In genomic region chr5:5419253-5419652, GRCm38 (mm10) we compare ENCODE assay signal across 18 mouse cellular contexts. TPM values are rescaled to one million over a fixed set of nuclear protein-coding genes. Genes with fewer than 3 reads are reported as not detected.
DNase-seq lines count a peak whose midpoint lies in the region; ATAC-seq and TF ChIP-seq lines count a peak whose summit lies in the region.
"Had no signal": no experiment of that assay in that cellular context is flagged by ENCODE, and none has a peak within 500 bp of the region (broad histone marks: within the 10 kb centered on the region; RNA-seq: fewer than 3 reads in every experiment).

No protein-coding gene starts in this region.

- TF ChIP-seq POLR2A in spleen, adult 2 months (IDR thresholded peaks at IDR 0.05; ENCODE audit: low read depth, low read length), result no peak
- no peak for TF ChIP-seq POLR2A in embryonic fibroblast, embryonic 13.5 days (IDR thresholded peaks at IDR 0.05; ENCODE audit: low read depth, low read length)

- H3K4me3 ChIP-seq in gastrocnemius, adult 2 months, result no peak overlapping the region; the same call in 1 of the 2 replicates
- no peak overlapping the region; the same call in 1 of the 2 replicates for H3K4me3 ChIP-seq in spleen, adult 2 months (ENCODE audit: extremely low read depth, insufficient read depth, insufficient read length)
- H3K4me3 ChIP-seq in embryonic fibroblast, embryonic 13.5 days (ENCODE audit: insufficient read depth, low read length), result no peak overlapping the region
- H3K4me3 ChIP-seq in hindbrain, embryonic 14.5 days (replicated peaks; ENCODE audit: low read length), result no peak overlapping the region
- H3K4me3 ChIP-seq: hindbrain, embryonic 12.5 days; neural tube, embryonic 12.5 days had no signal

- intact Hi-C loops in gastrocnemius, adult 2 months (cut with DNase I), result no loop called here

- no peaks in the 10 kb centered on the region for H3K9me3 ChIP-seq in hindbrain, embryonic 14.5 days (ENCODE audit: control insufficient read depth, low read length)
- H3K9me3 ChIP-seq: hindbrain, embryonic 12.5 days; neural tube, embryonic 12.5 days had no signal

- 70% methylated on average over 1 of the region's 1 CpGs for WGBS in spleen, adult 2 months
- 92% methylated on average over 1 of the region's 1 CpGs for whole genome bisulfite sequencing in hindbrain, embryonic 14.5 days

- H3K27me3 ChIP-seq in spleen, adult 2 months (ENCODE audit: control insufficient read depth, insufficient read depth, low read length), result no peaks in the 10 kb centered on the region; the same call in 1 of the 2 replicates
- H3K27me3 ChIP-seq in splenic B cell, adult 2 months (ENCODE audit: control insufficient read depth, insufficient read depth, low read length, poor library complexity, severe bottlenecking), result no peaks in the 10 kb centered on the region
- no peaks in the 10 kb centered on the region for H3K27me3 ChIP-seq in hindbrain, embryonic 14.5 days (ENCODE audit: control insufficient read depth, insufficient read depth, low read length)
- H3K27me3 ChIP-seq: hindbrain, embryonic 12.5 days; neural tube, embryonic 12.5 days had no signal

- ATAC-seq in hindbrain, embryonic 14.5 days (ENCODE audit: low FRiP score), result no peak

- no peak for DNase-seq in gastrocnemius, adult 2 months
- DNase-seq in gastrocnemius, postnatal 25 days, result no peak
- DNase-seq in spleen, adult 2 months (ENCODE audit: low read depth in 1 of 2, low spot score in 2 of 2), result no peak
- no peak for DNase-seq in spleen, postnatal 14 days (ENCODE audit: low spot score in 2 of 2)
- DNase-seq in splenic B cell, adult 2 months (ENCODE audit: low read depth, low spot score), result peak; percentile 10
- no peak for DNase-seq in thymus, postnatal 36 days
- DNase-seq in hindbrain, embryonic 14.5 days (ENCODE audit: low spot score), result no peak
- DNase-seq: adrenal gland, adult 2 months; kidney, adult 18-20 months; midbrain, embryonic 14.5 days; right cerebral cortex, adult 18-20 months; thymus, postnatal 25 days had no signal

- TF ChIP-seq CTCF in gastrocnemius, adult 2 months (IDR thresholded peaks at IDR 0.05), result no peak
- TF ChIP-seq CTCF in spleen, adult 2 months (IDR thresholded peaks at IDR 0.05; ENCODE audit: extremely low read depth, insufficient read depth, insufficient read length, insufficient replicate concordance), result no peak
- no peak for TF ChIP-seq CTCF in embryonic fibroblast, embryonic 13.5 days (IDR thresholded peaks at IDR 0.05; ENCODE audit: borderline replicate concordance, insufficient read depth, low read length)

- H3K4me1 ChIP-seq in spleen, adult 2 months (ENCODE audit: control insufficient read depth, insufficient read depth, insufficient read length), result peaks cover 2% of the 10 kb centered on the region; the same call in 1 of the 2 replicates
- H3K4me1 ChIP-seq in embryonic fibroblast, embryonic 13.5 days (ENCODE audit: control insufficient read depth, insufficient read depth, low read length), result peaks cover 7% of the 10 kb centered on the region
- H3K4me1 ChIP-seq in hindbrain, embryonic 14.5 days (replicated peaks; ENCODE audit: control insufficient read depth, insufficient read depth, low read length), result no peaks in the 10 kb centered on the region
- H3K4me1 ChIP-seq: hindbrain, embryonic 12.5 days; neural tube, embryonic 12.5 days had no signal

- no peaks in the 10 kb centered on the region for H3K36me3 ChIP-seq in spleen, adult 2 months (ENCODE audit: control insufficient read depth, insufficient read depth, low read length)
- no peaks in the 10 kb centered on the region for H3K36me3 ChIP-seq in splenic B cell, adult 2 months (ENCODE audit: control insufficient read depth, insufficient read depth, low read length, poor library complexity, severe bottlenecking)
- no peaks in the 10 kb centered on the region for H3K36me3 ChIP-seq in hindbrain, embryonic 14.5 days (replicated peaks; ENCODE audit: control insufficient read depth, insufficient read depth)
- H3K36me3 ChIP-seq: hindbrain, embryonic 12.5 days; neural tube, embryonic 12.5 days had no signal

- no peak overlapping the region for H3K9ac ChIP-seq in hindbrain, embryonic 14.5 days
- H3K9ac ChIP-seq: hindbrain, embryonic 12.5 days; neural tube, embryonic 12.5 days had no signal

- no peak overlapping the region for H3K4me2 ChIP-seq in hindbrain, embryonic 14.5 days (replicated peaks)
- H3K4me2 ChIP-seq: hindbrain, embryonic 12.5 days; neural tube, embryonic 12.5 days had no signal

- 0 out of 2 replicates have a peak overlapping the region, but pooled peaks have one; percentile 40 for H3K27ac ChIP-seq in gastrocnemius, adult 2 months
- H3K27ac ChIP-seq in spleen, adult 2 months (ENCODE audit: insufficient read depth, low read length), result peak overlapping the region; percentile 94; the same call in 1 of the 2 replicates
- H3K27ac ChIP-seq in embryonic fibroblast, embryonic 13.5 days (ENCODE audit: insufficient read depth, low read length), result peak overlapping the region; percentile 84
- no peak overlapping the region for H3K27ac ChIP-seq in hindbrain, embryonic 14.5 days
- H3K27ac ChIP-seq: hindbrain, embryonic 12.5 days; neural tube, embryonic 12.5 days had no signal

RNA-seq across cellular contexts. Expression of gene Cdk14, which starts 0.9 kb away (rescaled TPM):
- total RNA-seq in gastrocnemius, adult 2 months (2021), result 1 to 10 TPM; 2.6 to 5.3 TPM
- 1 to 10 TPM; 5.4 to 5.5 TPM for total RNA-seq in gastrocnemius, postnatal 25 days (2021)
- 1.9 and 2.9 TPM in 2 replicates for polyA plus RNA-seq in spleen, adult 2 months (2012; rRNA removed)
- 41.4 and 50.0 TPM in 2 replicates for polyA plus RNA-seq in embryonic fibroblast, embryonic 13.5 days (2011; ENCODE audit: insufficient read length, low read depth, missing spikeins)
- polyA plus RNA-seq in hindbrain, embryonic 14.5 days (2014; fragmentation: Nextera tagmentation; extraction: Ambion mirVana), result 55.6 and 65.8 TPM in 2 replicates

RNA-seq across cellular contexts. Expression of gene 1700015F17Rik, which starts 59.7 kb away (rescaled TPM):
- not detected for total RNA-seq in gastrocnemius, adult 2 months (2021)
- not detected for total RNA-seq in gastrocnemius, postnatal 25 days (2021)
- polyA plus RNA-seq in spleen, adult 2 months (2012; rRNA removed), result not detected in 2 replicates
- polyA plus RNA-seq in embryonic fibroblast, embryonic 13.5 days (2011; ENCODE audit: insufficient read length, low read depth, missing spikeins), result not detected in 2 replicates
- polyA plus RNA-seq in hindbrain, embryonic 14.5 days (2014; fragmentation: Nextera tagmentation; extraction: Ambion mirVana), result not detected in 2 replicates
- total RNA-seq: adrenal gland, adult 2 months; gastrocnemius, adult 8-10 months had no signal
- polyA plus RNA-seq: adrenal gland, adult 2 months; heart, embryonic 14.5 days; hindbrain, embryonic 12.5 days; lung, adult 2 months; midbrain, embryonic 14.5 days; neural tube, embryonic 12.5 days had no signal

Comparison
In these comparisons a context has a peak if more than half of its experiments do, and no peak if none do; other contexts are left out.
1. RNA of gene Cdk14, which starts 0.9 kb away (polyA plus RNA-seq): 55.6 to 65.8 TPM in hindbrain, embryonic 14.5 days and 41.4 to 50.0 TPM in embryonic fibroblast, embryonic 13.5 days; 1.9 to 2.9 TPM in spleen, adult 2 months; every median in the first group is over 10 times any median in the second.